Comparison of ENCODE assay signal across 18 mouse cellular contexts in the genomic region with DNA sequence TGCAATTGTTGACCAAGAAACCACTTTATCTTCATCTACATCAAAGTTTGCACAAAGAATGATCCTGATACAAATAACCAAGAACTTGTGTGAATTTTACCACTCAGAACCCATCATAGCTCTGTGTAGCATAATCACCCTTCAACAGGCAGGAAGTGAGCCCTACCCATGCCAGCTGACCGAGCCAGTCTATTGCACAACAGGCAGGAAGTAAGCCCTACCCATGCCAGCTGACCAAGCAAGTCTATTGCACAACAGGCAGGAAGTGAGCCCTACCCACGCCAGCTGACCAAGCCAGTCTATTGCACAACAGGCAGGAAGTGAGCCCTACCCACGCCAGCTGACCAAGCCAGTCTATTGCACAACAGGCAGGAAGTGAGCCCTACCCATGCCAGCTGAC. TPM values are rescaled to one million over a fixed set of nuclear protein-coding genes. Genes with fewer than 3 reads are reported as not detected.
"Had no signal": no experiment of that assay in that cellular context is flagged by ENCODE, and none has a peak within 500 bp of the region (broad histone marks: within the 10 kb centered on the region; RNA-seq: fewer than 3 reads in every experiment).

No protein-coding gene starts in this region.

RNA-seq across cellular contexts. Expression of a gene that starts 17.1 kb away (rescaled TPM):
- total RNA-seq: common myeloid progenitor, adult 5-6 weeks; forebrain, postnatal 0 days had no signal
- polyA plus RNA-seq: embryonic facial prominence, embryonic 10.5 days; embryonic facial prominence, embryonic 11.5 days; embryonic facial prominence, embryonic 12.5 days; embryonic facial prominence, embryonic 13.5 days; embryonic facial prominence, embryonic 15.5 days; erythroblast, embryonic 14.5 days; forebrain, embryonic 10.5 days; forebrain, embryonic 11.5 days; forebrain, embryonic 12.5 days; forebrain, embryonic 13.5 days; forebrain, embryonic 15.5 days; forebrain, embryonic 16.5 days; heart, embryonic 10.5 days; heart, embryonic 11.5 days had no signal

RNA-seq across cellular contexts. Expression of a gene that starts 45.4 kb away (rescaled TPM):
- total RNA-seq: common myeloid progenitor, adult 5-6 weeks had no signal
- polyA plus RNA-seq: embryonic facial prominence, embryonic 10.5 days; embryonic facial prominence, embryonic 11.5 days; embryonic facial prominence, embryonic 12.5 days; embryonic facial prominence, embryonic 13.5 days; embryonic facial prominence, embryonic 14.5 days; embryonic facial prominence, embryonic 15.5 days; erythroblast, embryonic 14.5 days; forebrain, embryonic 10.5 days; forebrain, embryonic 11.5 days; forebrain, embryonic 12.5 days; forebrain, embryonic 13.5 days; forebrain, embryonic 14.5 days; forebrain, embryonic 15.5 days; forebrain, embryonic 16.5 days; forebrain, postnatal 0 days; heart, embryonic 11.5 days had no signal
